Mouse (Mus musculus) G1E-ER4 (cell line): ENCODE measurements around the gene Arhgap22. TPM values are rescaled to one million over a fixed set of nuclear protein-coding genes. Genes with fewer than 3 reads are reported as not detected.

ENCODE experiments used
- GATA1 ChIP-seq: IDR thresholded peaks from one replicate; pipeline ENCODE4 v1.8.0; 2012; ENCODE audit warnings: low read length, inconsistent platforms
- polyA plus RNA-seq: library from polyadenylated mRNA; stranded (reverse); fragments of >175 nt; gene quantifications from 2 replicates; pipeline ENCODE4 v1.2.3, GENCODE M21; 2012

The Arhgap22 gene
- polyA plus RNA-seq, 1 experiment, result not detected

- no peak for TF ChIP-seq GATA1
These were observed 201.9 kb downstream of the Arhgap22 start for GRCm38 (mm10) chr14:33415746-33416145.

GRCm38 (mm10) chr14:33418311-33418909, 204.6 kb downstream of the Arhgap22 start:
- TF ChIP-seq GATA1, result no peak

Other genes starting within 250 kb of the Arhgap22 start
- not detected in 2 replicates for gene Lrrc18, start 222.6 kb upstream of the Arhgap22 start, polyA plus RNA-seq
- gene Wdfy4, start 28.5 kb upstream of the Arhgap22 start, polyA plus RNA-seq, result not detected in 2 replicates
- gene Mapk8, start 233.1 kb downstream of the Arhgap22 start, polyA plus RNA-seq, result 6.0 and 12.3 TPM in 2 replicates